Mouse (Mus musculus) E14TG2a.4 (cell line): ENCODE measurements around the gene Nmur1.

ENCODE experiments used
- CTCF ChIP-seq: conservative IDR thresholded peaks from 2 replicates; pipeline ENCODE4 v1.5.1; 2014; ENCODE audit warnings: low read length
- NANOG ChIP-seq: IDR thresholded peaks from 2 replicates; pipeline ENCODE4 v1.6.1; 2014; ENCODE audit warnings: borderline replicate concordance, low read length, mixed read lengths
- POU5F1 ChIP-seq: IDR thresholded peaks from 2 replicates; pipeline ENCODE4 v1.6.1; 2014; ENCODE audit warnings: low read length, borderline replicate concordance

DNA sequence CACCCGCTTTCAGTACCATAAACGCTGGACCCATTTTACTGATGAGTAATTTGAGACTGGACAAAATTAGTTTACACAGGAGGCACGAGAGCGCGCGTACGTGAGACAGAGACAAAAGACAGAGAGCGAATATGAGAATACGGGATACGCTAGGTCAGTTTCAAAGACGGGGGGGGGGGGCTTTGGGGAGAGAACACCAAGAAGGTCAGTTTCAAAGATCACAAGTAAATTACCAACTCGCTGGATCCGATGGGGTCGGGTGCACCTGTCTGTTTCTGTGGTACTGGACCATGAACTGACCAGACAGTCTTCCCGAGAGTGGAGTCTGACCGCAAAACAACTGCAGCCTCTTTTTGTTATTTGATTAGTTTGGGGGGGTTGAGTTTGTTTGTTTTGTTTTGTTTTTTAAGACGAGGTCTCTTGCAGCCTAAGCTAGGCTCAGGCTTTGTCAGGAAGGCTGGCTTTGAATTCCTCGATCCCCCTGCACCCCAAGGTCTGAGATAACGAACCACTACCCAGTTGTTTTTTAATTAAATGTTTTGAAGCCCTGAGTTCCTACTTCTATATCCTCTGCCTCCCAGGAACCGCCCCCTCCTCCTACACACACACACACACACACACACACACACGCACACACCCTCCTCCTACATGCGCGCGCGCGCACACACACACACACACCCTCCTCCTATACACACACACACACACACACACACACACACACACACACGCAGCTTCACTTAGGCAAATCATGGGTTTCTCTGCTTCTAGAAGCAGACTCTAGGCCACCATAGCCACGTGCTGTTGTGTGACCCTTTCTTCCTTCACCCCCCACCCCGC is 15.1 kb upstream of the Nmur1 start:
- no peak for TF ChIP-seq CTCF
- TF ChIP-seq NANOG, result no peak
- TF ChIP-seq POU5F1, result no peak
